Mouse (Mus musculus): ENCODE results near the gene Gm19345.

Gene Gm19345

GRCm38 (mm10) chr7:19821633-19822032 lies 30.2 kb upstream of the Gm19345 start:
- no peaks in the 10 kb centered on the region for H3K27me3 ChIP-seq (ENCODE audit: control insufficient read depth, insufficient read depth, low read length, poor library complexity, severe bottlenecking)
- DNase-seq (ENCODE audit: low read depth, low spot score), result no peak

GRCm38 (mm10) chr7:19822193-19822592 lies 29.6 kb upstream of the Gm19345 start:
- Histone ChIP-seq H3K27me3 (ENCODE audit: control insufficient read depth, insufficient read depth, low read length, poor library complexity, severe bottlenecking) (no peaks in the 10 kb centered on the region), H3K36me3 (ENCODE audit: control insufficient read depth, insufficient read depth, low read length, poor library complexity, severe bottlenecking) (peaks cover 1% of the 10 kb centered on the region; the same call in 1 of the 2 replicates)
- DNase-seq (ENCODE audit: low read depth, low spot score), result no peak

More at GRCm38 (mm10) chr7:19821633-19822032, 30.2 kb upstream of the Gm19345 start:
- peaks cover 1% of the 10 kb centered on the region; the same call in 1 of the 2 replicates for H3K36me3 ChIP-seq (ENCODE audit: control insufficient read depth, insufficient read depth, low read length, poor library complexity, severe bottlenecking)

- Histone ChIP-seq H3K27me3 (ENCODE audit: control insufficient read depth, insufficient read depth, low read length, poor library complexity, severe bottlenecking) (no peaks in the 10 kb centered on the region), H3K36me3 (ENCODE audit: control insufficient read depth, insufficient read depth, low read length, poor library complexity, severe bottlenecking) (peaks cover 1% of the 10 kb centered on the region; the same call in 1 of the 2 replicates)
- peak; percentile 85 for DNase-seq (ENCODE audit: low read depth, low spot score)
Measured at GRCm38 (mm10) chr7:19822604-19823058, 29.2 kb upstream of the Gm19345 start, which contains the start of gene Bcl3. Gene Bcl3, minus strand, starts transcription at chr7:19822770.

- peak; percentile 38 for DNase-seq (ENCODE audit: low read depth, low spot score)
- Histone ChIP-seq H3K36me3 (ENCODE audit: control insufficient read depth, insufficient read depth, low read length, poor library complexity, severe bottlenecking) (peaks cover 1% of the 10 kb centered on the region; the same call in 1 of the 2 replicates), H3K27me3 (ENCODE audit: control insufficient read depth, insufficient read depth, low read length, poor library complexity, severe bottlenecking) (no peaks in the 10 kb centered on the region)
Measured at GRCm38 (mm10) chr7:19823256-19824181, 28.3 kb upstream of the Gm19345 start.

- Histone ChIP-seq H3K27me3 (ENCODE audit: control insufficient read depth, insufficient read depth, low read length, poor library complexity, severe bottlenecking) (no peaks in the 10 kb centered on the region), H3K36me3 (ENCODE audit: control insufficient read depth, insufficient read depth, low read length, poor library complexity, severe bottlenecking) (peaks cover 1% of the 10 kb centered on the region; the same call in 1 of the 2 replicates)
- peak; percentile 80 for DNase-seq (ENCODE audit: low read depth, low spot score)
Measured at GRCm38 (mm10) chr7:19824182-19824973, 27.4 kb upstream of the Gm19345 start.

- DNase-seq (ENCODE audit: low read depth, low spot score), result no peak
- Histone ChIP-seq H3K36me3 (ENCODE audit: control insufficient read depth, insufficient read depth, low read length, poor library complexity, severe bottlenecking) (no peaks in the 10 kb centered on the region), H3K27me3 (ENCODE audit: control insufficient read depth, insufficient read depth, low read length, poor library complexity, severe bottlenecking) (no peaks in the 10 kb centered on the region)
Measured at GRCm38 (mm10) chr7:19826756-19827155, 25.0 kb upstream of the Gm19345 start.

- Histone ChIP-seq H3K27me3 (ENCODE audit: control insufficient read depth, insufficient read depth, low read length, poor library complexity, severe bottlenecking) (no peaks in the 10 kb centered on the region), H3K36me3 (ENCODE audit: control insufficient read depth, insufficient read depth, low read length, poor library complexity, severe bottlenecking) (no peaks in the 10 kb centered on the region)
- DNase-seq (ENCODE audit: low read depth, low spot score), result no peak
Measured at GRCm38 (mm10) chr7:19829694-19830093, 22.1 kb upstream of the Gm19345 start.

- DNase-seq (ENCODE audit: low read depth, low spot score), result no peak
- no peaks in the 10 kb centered on the region for H3K27me3 ChIP-seq (ENCODE audit: control insufficient read depth, insufficient read depth, low read length, poor library complexity, severe bottlenecking)
- H3K36me3 ChIP-seq (ENCODE audit: control insufficient read depth, insufficient read depth, low read length, poor library complexity, severe bottlenecking), result no peaks in the 10 kb centered on the region
Measured at GRCm38 (mm10) chr7:19830682-19831156, 21.1 kb upstream of the Gm19345 start.

- Histone ChIP-seq H3K27me3 (ENCODE audit: control insufficient read depth, insufficient read depth, low read length, poor library complexity, severe bottlenecking) (no peaks in the 10 kb centered on the region), H3K36me3 (ENCODE audit: control insufficient read depth, insufficient read depth, low read length, poor library complexity, severe bottlenecking) (no peaks in the 10 kb centered on the region)
- no peak for DNase-seq (ENCODE audit: low read depth, low spot score)
Measured at GRCm38 (mm10) chr7:19831837-19832236, 20.0 kb upstream of the Gm19345 start.

GRCm38 (mm10) chr7:19834055-19834454 lies 17.7 kb upstream of the Gm19345 start:
- DNase-seq (ENCODE audit: low read depth, low spot score), result no peak
- no peaks in the 10 kb centered on the region for H3K36me3 ChIP-seq (ENCODE audit: control insufficient read depth, insufficient read depth, low read length, poor library complexity, severe bottlenecking)
- no peaks in the 10 kb centered on the region for H3K27me3 ChIP-seq (ENCODE audit: control insufficient read depth, insufficient read depth, low read length, poor library complexity, severe bottlenecking)

- H3K27me3 ChIP-seq (ENCODE audit: control insufficient read depth, insufficient read depth, low read length, poor library complexity, severe bottlenecking), result no peaks in the 10 kb centered on the region
- no peak for DNase-seq (ENCODE audit: low read depth, low spot score)
- H3K36me3 ChIP-seq (ENCODE audit: control insufficient read depth, insufficient read depth, low read length, poor library complexity, severe bottlenecking), result no peaks in the 10 kb centered on the region
Measured at GRCm38 (mm10) chr7:19836843-19837242, 15.0 kb upstream of the Gm19345 start.

- DNase-seq (ENCODE audit: low read depth, low spot score), result no peak
- H3K27me3 ChIP-seq (ENCODE audit: control insufficient read depth, insufficient read depth, low read length, poor library complexity, severe bottlenecking), result no peaks in the 10 kb centered on the region
- no peaks in the 10 kb centered on the region for H3K36me3 ChIP-seq (ENCODE audit: control insufficient read depth, insufficient read depth, low read length, poor library complexity, severe bottlenecking)
Measured at GRCm38 (mm10) chr7:19840371-19840770, 11.4 kb upstream of the Gm19345 start.

- no peaks in the 10 kb centered on the region for H3K36me3 ChIP-seq (ENCODE audit: control insufficient read depth, insufficient read depth, low read length, poor library complexity, severe bottlenecking)
- DNase-seq (ENCODE audit: low read depth, low spot score), result no peak
- no peaks in the 10 kb centered on the region for H3K27me3 ChIP-seq (ENCODE audit: control insufficient read depth, insufficient read depth, low read length, poor library complexity, severe bottlenecking)
Measured at GRCm38 (mm10) chr7:19840936-19841335, 10.9 kb upstream of the Gm19345 start.

GRCm38 (mm10) chr7:19841686-19842413 lies 10.0 kb upstream of the Gm19345 start:
- Histone ChIP-seq H3K27me3 (ENCODE audit: control insufficient read depth, insufficient read depth, low read length, poor library complexity, severe bottlenecking) (no peaks in the 10 kb centered on the region), H3K36me3 (ENCODE audit: control insufficient read depth, insufficient read depth, low read length, poor library complexity, severe bottlenecking) (no peaks in the 10 kb centered on the region)
- no peak for DNase-seq (ENCODE audit: low read depth, low spot score)
